Mouse (Mus musculus) brain, embryonic 14.5 days (tissue): ENCODE results near the gene Kat6b.

ENCODE experiments used
- CTCF ChIP-seq: fragments of 200-500 bp; IDR thresholded peaks from 2 replicates; pipeline ENCODE4 v1.5.1; 2012; ENCODE audit warnings: inconsistent platforms, mild to moderate bottlenecking, moderate library complexity, borderline replicate concordance; ENCODE audit not compliant: insufficient read depth, insufficient read length; ENCODE audit errors: extremely low read depth
- POLR2A ChIP-seq: fragments of 200-500 bp; IDR thresholded peaks from 2 replicates; pipeline ENCODE4 v1.6.1; 2012; ENCODE audit warnings: mild to moderate bottlenecking, inconsistent platforms, borderline replicate concordance; ENCODE audit not compliant: poor library complexity, insufficient read depth, insufficient read length, severe bottlenecking; ENCODE audit errors: extremely low read depth

DNA sequence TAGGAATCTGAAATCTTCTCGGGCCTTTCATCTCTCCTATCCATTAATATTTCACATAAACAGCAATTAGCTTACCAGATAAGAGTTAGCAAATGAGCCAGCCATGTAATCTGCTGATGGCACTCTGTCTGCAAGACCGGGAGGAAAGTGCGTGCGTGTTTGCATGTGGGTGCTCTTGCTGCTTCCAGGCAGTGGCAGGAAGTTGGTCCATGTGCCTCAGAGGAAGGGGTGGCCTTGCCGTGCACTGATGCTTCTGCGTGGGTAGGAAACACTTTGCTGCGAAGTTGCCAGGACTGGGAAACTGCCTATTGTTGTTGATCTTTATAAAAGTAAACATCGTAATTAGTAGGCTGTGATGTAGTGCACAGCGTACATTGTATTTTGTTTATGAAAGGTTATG is 42.0 kb downstream of the Kat6b start:
- no peak for TF ChIP-seq CTCF
- TF ChIP-seq POLR2A, result no peak
